Mouse (Mus musculus) layer of hippocampus, postnatal 14 days (tissue): ENCODE measurements at regions not wholly inside any gene's neighbourhood (a gene's known extent, or its start where the extent isn't known, plus 50 kb on each side); places are given as distances from the start of the nearest gene placed in this dataset.
"Not testable (repeated sequence)": the region's sequence is repeated elsewhere in the genome, so short reads cannot be mapped to it uniquely, and the experiment has no call there.

Experiments
- DNase-seq, 2 experiments: peaks; one replicate each; pipeline ENCODE4 v3.0.0; 2021 to 2022; ENCODE audit warnings: low spot score in 2 of 2, mixed read lengths in 1 of 2

DNA sequence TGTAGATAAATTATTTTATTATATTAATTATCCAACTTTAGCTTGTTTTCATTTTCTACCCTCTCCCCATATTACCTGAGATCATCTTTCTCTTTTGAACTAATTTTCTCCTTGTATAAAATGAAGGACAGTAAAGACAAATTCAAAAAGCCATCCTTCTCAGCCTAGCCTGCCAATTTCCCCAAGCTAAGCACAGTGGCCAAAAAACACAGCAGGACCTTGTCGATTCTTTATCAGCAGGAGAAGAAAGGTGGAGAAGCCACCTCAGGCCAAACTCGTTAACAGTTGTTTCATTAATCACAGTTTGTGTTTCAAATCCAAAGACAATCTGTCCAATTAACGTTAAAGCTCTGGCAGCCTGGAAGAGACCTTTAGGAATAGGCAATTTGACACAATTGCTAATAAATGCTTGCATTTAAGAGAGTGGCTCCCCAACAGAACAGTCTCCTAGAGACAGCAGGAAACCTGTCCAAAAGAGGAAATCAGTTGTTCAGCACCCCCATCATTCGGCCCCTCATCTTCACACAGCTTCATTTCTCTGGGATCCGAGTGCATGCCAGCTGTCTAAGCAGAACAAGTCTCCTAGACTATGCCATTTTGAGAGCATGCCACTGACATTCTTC, 135.7 kb upstream of the Tlr4 start:
- no peak for DNase-seq

DNA sequence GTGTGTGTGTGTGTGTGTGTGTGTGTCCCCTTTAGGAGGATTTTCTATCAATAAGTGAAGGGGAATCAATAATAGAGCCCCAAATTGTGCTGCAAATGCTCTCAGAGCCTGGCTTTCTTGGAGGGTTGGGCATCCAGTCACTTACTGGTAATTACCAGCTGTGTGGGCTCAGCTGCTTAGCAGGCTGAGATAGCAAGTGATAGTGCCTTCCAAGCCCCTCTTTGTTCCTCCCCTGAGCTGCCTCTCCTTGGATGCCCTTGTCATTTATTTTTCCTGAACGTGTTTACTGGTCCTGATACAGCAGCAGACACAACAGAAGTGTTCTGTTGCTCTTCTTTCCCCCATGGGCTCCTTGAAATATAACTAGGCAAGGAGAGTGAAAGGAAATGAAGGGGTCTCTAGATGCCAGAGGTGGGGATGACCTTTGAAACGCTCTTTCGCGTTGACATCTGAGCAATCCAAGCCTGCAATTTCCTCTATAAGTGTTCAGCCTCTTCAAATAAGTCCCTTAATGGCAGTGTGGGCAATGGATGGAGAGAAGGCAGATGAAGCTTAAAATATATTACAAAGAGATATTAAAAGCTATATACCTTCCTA, 133.3 kb upstream of the Tlr4 start:
- DNase-seq: no peak

DNA sequence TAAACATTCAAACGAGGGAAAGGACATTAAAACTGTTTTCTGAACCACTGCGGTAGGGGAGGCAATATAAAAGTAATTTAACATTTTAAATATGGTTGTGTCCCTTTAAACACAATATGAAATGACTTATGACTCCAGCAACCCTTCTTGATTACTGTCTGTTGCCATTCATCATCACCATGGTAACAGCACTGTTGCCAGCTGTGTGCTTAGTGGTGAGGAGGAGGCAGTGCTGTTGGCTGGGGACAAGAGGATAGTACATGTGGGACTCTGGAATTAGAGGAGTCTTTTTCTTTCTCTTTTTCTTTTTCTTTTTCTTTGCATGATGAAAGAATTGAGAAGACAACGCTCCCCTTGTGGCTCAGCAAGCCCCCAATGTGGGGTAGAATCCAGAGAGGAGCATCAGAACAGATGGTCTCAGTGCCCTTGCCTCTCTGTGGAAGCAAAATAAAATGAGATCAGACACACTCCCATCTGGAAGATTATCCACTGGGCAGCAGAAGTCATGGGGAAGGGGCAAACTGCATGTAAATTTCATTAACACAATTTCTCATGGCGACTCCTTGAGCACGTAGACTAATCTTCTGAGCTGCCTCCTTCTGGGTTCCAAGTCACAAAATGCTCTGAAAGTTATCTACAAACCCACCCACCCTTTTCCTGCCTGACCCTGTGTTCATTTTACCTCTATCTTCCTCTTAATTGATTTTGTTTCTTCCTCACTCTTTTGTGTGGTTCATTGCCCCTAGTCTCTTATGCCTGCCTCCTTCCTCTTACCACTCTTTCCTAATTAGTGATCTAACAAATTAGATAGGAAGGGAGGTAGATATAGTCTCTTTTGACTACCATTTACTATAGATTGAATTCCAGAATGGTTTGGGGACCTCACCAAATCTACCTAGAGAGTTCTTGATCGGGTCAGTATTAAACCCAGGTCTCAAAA, 111.3 kb upstream of the Tlr4 start:
- peak in 1 of 2 experiments; percentile 41 for DNase-seq

DNA sequence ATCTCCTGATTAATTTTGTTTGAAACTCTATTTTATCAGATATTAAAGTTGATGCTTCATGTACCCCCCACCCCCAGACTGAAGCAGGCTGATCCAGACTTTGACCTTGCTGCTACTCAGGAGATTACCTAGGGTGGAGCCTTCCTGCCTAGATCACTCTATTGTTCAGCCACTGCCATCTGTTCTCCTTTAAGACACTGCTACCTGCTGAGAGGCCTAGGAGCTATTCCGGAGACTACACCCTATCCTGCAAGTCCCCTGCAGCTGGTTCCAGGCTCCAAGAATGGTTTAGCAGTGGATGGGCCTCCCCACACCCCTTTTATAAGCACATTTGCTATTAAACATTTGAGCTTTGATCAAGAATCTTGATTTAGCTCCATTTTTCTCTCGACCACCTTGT, 90.0 kb upstream of the Tlr4 start:
- DNase-seq: no peak

DNA sequence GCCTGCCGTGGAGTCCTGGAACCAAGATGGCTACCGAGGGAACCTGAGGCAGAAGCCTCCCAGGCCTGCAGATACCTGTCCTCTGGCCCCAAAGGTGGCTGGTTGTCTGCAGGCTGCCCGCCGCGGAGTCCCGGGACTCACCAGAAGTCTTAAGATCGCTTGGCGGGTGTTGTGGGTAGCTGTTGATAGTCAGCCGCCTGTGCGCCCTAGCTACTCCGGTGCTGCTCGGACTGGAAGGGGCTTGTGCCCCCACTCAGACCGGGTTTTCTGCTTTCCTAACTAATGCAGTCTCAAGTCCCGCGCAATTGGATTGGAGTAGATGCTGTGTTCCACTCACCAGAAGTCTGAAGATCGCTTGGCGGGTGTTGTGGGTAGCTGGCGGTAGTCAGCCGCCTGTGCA, 84.0 kb upstream of the Tlr4 start:
- not testable (repeated sequence) for DNase-seq

DNA sequence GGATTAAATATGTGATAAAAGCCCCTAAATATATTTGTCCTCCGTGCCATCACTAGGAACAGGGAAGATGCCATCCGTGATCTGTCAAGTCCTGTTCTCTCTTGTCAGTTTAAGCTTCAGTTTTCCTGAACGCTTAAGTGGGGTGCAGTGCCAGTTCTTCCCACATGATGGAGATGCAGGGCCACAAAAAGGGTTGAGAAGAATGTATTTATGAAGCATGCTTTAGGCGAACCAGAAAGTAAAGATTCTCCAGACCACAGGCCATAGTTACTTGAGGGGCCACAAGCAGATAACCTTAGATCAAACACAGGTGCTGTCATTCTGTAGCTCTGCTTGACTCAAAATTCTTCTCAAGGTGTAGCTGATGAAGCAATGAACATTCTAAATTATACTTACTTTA, 58.6 kb upstream of the Tlr4 start:
- peak; percentile 59 to 82 for DNase-seq
